Mouse (Mus musculus) neural tube, embryonic 11.5 days (tissue): ENCODE data around the gene Rassf3. TPM values are rescaled to one million over a fixed set of nuclear protein-coding genes. Genes with fewer than 3 reads are reported as not detected.

Experiments used
- ATAC-seq: fragments of 200-750 bp; cut with Nextera tagmentation; 2 replicates; pipeline ENCODE4 v1.8.0; 2017; ENCODE audit warnings: moderate number of reproducible peaks, mild to moderate bottlenecking, moderate TSS enrichment, moderate library complexity; ENCODE audit not compliant: insufficient read depth, low FRiP score, low TSS enrichment
- DNase-seq: peaks from one replicate; pipeline ENCODE4 v3.0.0-alpha.2; 2015; ENCODE audit warnings: low spot score
- H3K27ac ChIP-seq: fragments of 300-500 bp; sonication (generic); 2 replicates; pipeline ENCODE4 v1.5.1; 2014; ENCODE audit warnings: low read depth, mild to moderate bottlenecking, low read length
- H3K27me3 ChIP-seq: fragments of 300-500 bp; sonication (generic); 2 replicates; pipeline ENCODE4 v1.6.1; 2014; ENCODE audit warnings: mild to moderate bottlenecking, low read length, mixed read lengths; ENCODE audit not compliant: control insufficient read depth, insufficient read depth
- H3K36me3 ChIP-seq: fragments of 300-500 bp; sonication (generic); 2 replicates; pipeline ENCODE4 v1.6.1; 2014; ENCODE audit warnings: mild to moderate bottlenecking, low read length, moderate library complexity, mixed read lengths; ENCODE audit not compliant: control insufficient read depth, insufficient read depth
- H3K4me1 ChIP-seq: fragments of 300-500 bp; sonication (generic); 2 replicates; pipeline ENCODE4 v1.6.1; 2014; ENCODE audit warnings: low read length, mixed read lengths; ENCODE audit not compliant: control insufficient read depth, insufficient read depth
- H3K4me2 ChIP-seq: fragments of 300-500 bp; sonication (generic); 2 replicates; pipeline ENCODE4 v1.6.1; 2014; ENCODE audit warnings: low read depth, mild to moderate bottlenecking, moderate library complexity
- H3K4me3 ChIP-seq: fragments of 300-500 bp; sonication (generic); 2 replicates; pipeline ENCODE4 v1.5.1; 2014; ENCODE audit warnings: low read depth, low read length
- H3K9ac ChIP-seq: fragments of 300-500 bp; sonication (generic); 2 replicates; pipeline ENCODE4 v1.6.1; 2014; ENCODE audit warnings: mild to moderate bottlenecking, low read length
- H3K9me3 ChIP-seq: fragments of 300-500 bp; sonication (generic); 2 replicates; pipeline ENCODE4 v1.6.1; 2016; ENCODE audit warnings: low read length; ENCODE audit not compliant: control insufficient read depth
- WGBS: fragments of 180-500 bp; shearing (Covaris S2); extraction: QIAGEN DNeasy Blood & Tissue Kit; methylation state at CpG from one replicate; pipeline ENCODE4 v1.1.7; 2014; 5-methylcytosine and 5-hydroxymethylcytosine counted together
- polyA plus RNA-seq: library from polyadenylated mRNA; unstranded; fragments of >200 nt; fragmentation: Nextera tagmentation; extraction: Ambion mirVana; gene quantifications from 2 replicates; pipeline ENCODE4 v1.2.1, GENCODE M21; 2014

Rassf3 gene
- polyA plus RNA-seq = 10.8 and 10.9 TPM in 2 replicates

DNA sequence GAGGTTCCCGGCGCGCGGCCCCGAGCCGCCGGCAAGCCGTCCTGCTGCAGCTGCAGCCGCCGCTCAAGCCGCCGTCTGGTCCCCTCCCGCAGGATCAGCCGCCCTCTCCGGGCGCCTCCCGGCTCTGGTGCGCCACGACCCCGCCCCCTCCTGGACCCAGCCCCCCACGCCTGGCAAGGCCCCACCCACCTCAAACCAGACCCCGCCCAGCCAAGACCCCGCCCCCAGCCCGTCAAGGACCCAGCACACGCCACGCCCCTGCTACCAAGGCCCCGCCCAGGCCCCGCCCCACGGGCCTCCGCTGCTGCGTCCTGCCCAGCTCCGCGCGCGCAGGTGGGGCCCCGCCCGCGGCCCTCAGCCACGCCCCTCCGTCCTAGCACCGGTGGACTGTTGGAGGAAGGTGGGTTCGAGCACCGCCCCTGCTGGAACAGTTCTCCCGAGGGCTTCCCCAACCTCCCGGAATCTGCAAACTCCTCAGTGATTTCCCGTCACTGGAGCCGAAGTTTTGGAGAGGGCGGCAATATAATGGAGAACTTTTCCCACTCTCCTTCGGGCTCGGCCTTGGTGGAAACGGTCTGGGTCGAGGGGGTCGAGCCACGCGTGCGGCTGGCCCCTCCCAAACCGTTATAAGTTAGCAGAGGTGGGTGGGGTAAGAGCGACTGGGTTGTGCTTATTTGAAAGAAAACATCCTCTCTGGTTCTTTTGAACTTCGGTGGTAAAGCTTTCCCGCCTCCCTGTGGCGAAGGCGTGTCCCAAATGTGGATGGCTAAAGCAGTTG, at the start of gene Rassf3:
Gene Rassf3 (minus strand): TSS at position 158 of the 778 bp plus-strand sequence.
- DNase-seq (peak; percentile 96), ATAC-seq (peak; percentile 95)
- 2% methylated on average over 42 of the region's 62 CpGs for WGBS
- Histone ChIP-seq H3K9me3 (no peaks in the 10 kb centered on the region), H3K27me3 (no peaks in the 10 kb centered on the region), H3K36me3 (no peaks in the 10 kb centered on the region), H3K27ac (peak within 1 kb of the TSS; percentile 71), H3K4me3 (peak within 1 kb of the TSS; percentile 65), H3K4me1 (peaks cover 10% of the 10 kb centered on the region; the same call in 1 of the 2 replicates), H3K4me2 (peak within 1 kb of the TSS; percentile 65), H3K9ac (peak within 1 kb of the TSS; percentile 66)

DNA sequence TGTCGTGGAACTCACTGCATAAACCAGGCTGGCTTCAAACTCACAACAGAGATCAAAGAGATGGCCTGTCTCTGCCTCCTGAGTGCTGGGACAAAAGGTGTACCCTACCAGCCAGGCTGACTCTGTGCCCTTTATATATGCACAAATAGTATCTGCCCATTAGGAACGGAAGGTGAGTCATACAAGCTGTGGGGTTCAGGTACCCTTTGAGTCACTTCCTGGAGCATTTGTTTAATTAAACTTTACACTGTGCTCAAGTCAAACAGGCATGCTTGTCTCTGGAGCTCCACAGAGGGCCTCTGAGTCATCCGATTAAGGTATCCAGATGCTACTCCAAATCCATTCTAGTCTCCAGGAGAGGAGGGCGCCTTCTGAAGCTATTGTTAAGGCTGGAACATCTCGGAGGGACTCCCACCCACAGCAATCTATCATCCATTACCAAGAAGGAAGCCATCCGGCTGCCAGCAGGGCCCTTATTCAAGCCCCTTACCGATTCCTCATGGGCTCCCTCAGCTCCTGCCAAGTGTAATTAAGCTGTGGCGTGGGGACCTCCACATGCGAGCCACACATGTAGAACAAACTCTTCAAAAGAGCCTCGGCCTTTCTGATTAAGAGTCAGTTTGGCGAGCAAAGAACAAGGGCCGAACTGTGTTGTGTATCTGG, 44.9 kb upstream of the Rassf3 start:
- ATAC-seq = no peak
- DNase-seq = peak; percentile 36
- Histone ChIP-seq H3K36me3 (no peaks in the 10 kb centered on the region), H3K4me3 (no peak overlapping the region), H3K27ac (no peak overlapping the region), H3K4me2 (no peak overlapping the region), H3K4me1 (peaks cover 7% of the 10 kb centered on the region), H3K9ac (no peak overlapping the region), H3K27me3 (no peaks in the 10 kb centered on the region), H3K9me3 (no peaks in the 10 kb centered on the region)
- WGBS = 18% methylated on average over 12 of the region's 12 CpGs

GRCm38 (mm10) chr10:121519710-121520109, 43.6 kb upstream of the Rassf3 start:
- ATAC-seq (no peak), DNase-seq (no peak)
- Histone ChIP-seq H3K4me1 (peaks cover 7% of the 10 kb centered on the region), H3K9ac (no peak overlapping the region), H3K4me3 (no peak overlapping the region), H3K4me2 (no peak overlapping the region), H3K36me3 (no peaks in the 10 kb centered on the region), H3K27ac (no peak overlapping the region), H3K9me3 (no peaks in the 10 kb centered on the region), H3K27me3 (no peaks in the 10 kb centered on the region)
- WGBS = 63% methylated on average over 2 of the region's 2 CpGs

DNA sequence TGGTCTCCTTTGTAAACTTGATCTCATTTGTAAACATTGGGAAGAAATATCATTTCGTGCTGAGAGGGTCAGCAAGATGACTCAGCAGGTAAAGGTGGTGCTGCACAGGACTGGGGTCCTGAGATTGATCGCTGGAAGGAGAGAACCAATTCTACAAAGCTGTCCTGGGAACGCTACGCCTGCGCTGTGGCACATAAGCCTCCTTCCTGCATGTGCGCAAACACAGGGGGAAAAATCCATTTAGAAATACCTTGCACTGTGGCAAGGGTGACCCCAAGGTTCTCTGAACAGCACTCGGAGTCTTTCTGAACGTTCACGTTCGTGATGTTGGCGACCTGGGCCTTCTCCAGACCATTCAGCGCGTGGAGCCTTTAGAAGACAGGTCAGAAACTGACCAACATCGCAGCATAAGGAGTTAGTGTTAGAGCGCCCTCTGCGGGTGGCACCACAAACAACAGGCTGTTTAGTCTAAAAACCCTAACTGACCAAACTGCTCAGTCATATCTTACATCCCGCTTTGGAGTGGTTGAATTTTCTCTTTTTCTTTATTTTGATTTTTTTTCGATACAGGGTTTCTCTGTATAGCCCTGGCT, 40.0 kb upstream of the Rassf3 start:
- 30% methylated on average over 18 of the region's 18 CpGs for WGBS
- no peak overlapping the region for H3K27ac ChIP-seq
- no peaks in the 10 kb centered on the region for H3K9me3 ChIP-seq
- H3K4me1 ChIP-seq = peaks cover 1% of the 10 kb centered on the region
- no peak overlapping the region for H3K4me3 ChIP-seq
- H3K36me3 ChIP-seq = no peaks in the 10 kb centered on the region
- H3K4me2 ChIP-seq = no peak overlapping the region
- H3K9ac ChIP-seq = no peak overlapping the region
- DNase-seq (peak; percentile 87), ATAC-seq (peak; percentile 54; the same call in 1 of the 2 replicates)
- no peaks in the 10 kb centered on the region for H3K27me3 ChIP-seq

GRCm38 (mm10) chr10:121509751-121510643, 33.9 kb upstream of the Rassf3 start:
- H3K4me2 ChIP-seq = peak overlapping the region; percentile 7; the same call in 1 of the 2 replicates
- no peak overlapping the region for H3K9ac ChIP-seq
- H3K4me3 ChIP-seq = no peak overlapping the region
- no peaks in the 10 kb centered on the region for H3K27me3 ChIP-seq
- no peak overlapping the region for H3K27ac ChIP-seq
- no peaks in the 10 kb centered on the region for H3K36me3 ChIP-seq
- 0 out of 2 replicates have a peak, but pooled peaks cover 9% of the 10 kb centered on the region for H3K4me1 ChIP-seq
- ATAC-seq (peak; percentile 58), DNase-seq (peak; percentile 76)
- WGBS = 25% methylated on average over 24 of the region's 24 CpGs
- no peaks in the 10 kb centered on the region for H3K9me3 ChIP-seq

DNA sequence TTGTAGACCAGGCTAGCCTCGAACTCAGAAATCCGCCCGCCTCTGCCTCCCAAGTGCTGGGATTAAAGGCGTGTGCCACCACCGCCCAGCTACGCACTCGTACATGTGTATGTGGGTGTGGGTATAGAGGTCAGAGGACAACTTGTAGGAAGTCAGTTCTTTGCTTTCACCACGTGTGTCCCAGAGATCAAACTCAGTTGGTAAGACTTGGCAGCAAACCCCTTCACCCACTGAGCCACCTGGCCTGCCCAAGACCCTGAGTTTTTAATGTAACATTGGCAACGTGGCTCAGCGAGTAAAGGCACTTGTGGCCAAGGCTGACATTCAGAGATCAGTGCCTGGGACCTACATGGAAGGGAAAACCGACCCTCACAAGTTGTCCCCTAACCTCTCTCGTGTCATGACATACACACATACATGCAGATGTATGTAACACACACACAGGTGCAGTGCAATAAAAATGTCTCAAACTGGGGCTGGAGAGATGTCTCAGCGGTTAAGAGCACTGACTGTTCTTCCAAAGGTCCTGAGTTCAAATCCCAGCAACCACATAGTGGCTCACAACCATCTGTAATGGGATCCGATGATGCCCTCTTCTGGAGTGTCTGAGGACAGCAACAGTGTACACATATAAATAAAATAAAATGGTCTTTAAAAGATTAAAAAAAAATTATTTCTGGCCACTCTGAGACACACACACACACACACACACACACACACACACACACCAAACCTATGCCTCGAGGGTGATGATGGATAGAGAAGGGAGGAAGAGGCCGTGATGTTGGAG, 31.8 kb upstream of the Rassf3 start:
- WGBS = 89% methylated on average over 16 of the region's 16 CpGs

GRCm38 (mm10) chr10:121506731-121507583, 30.8 kb upstream of the Rassf3 start:
- 34% methylated on average over 29 of the region's 29 CpGs for WGBS
- no peaks in the 10 kb centered on the region for H3K9me3 ChIP-seq
- ATAC-seq (peak; percentile 51), DNase-seq (peak; percentile 71)
- H3K4me3 ChIP-seq = no peak overlapping the region
- H3K27ac ChIP-seq = peak overlapping the region; percentile 63
- no peaks in the 10 kb centered on the region for H3K27me3 ChIP-seq
- no peak overlapping the region for H3K4me2 ChIP-seq
- H3K9ac ChIP-seq = no peak overlapping the region
- 0 out of 2 replicates have a peak, but pooled peaks cover 9% of the 10 kb centered on the region for H3K4me1 ChIP-seq
- no peaks in the 10 kb centered on the region for H3K36me3 ChIP-seq

More for the DNA sequence above, 31.8 kb upstream of the Rassf3 start:
- H3K4me1 ChIP-seq = 0 out of 2 replicates have a peak, but pooled peaks cover 9% of the 10 kb centered on the region
- no peaks in the 10 kb centered on the region for H3K9me3 ChIP-seq
- H3K27ac ChIP-seq = no peak overlapping the region
- DNase-seq (no peak), ATAC-seq (no peak)
- no peaks in the 10 kb centered on the region for H3K27me3 ChIP-seq
- H3K36me3 ChIP-seq = no peaks in the 10 kb centered on the region
- no peak overlapping the region for H3K9ac ChIP-seq
- no peak overlapping the region for H3K4me3 ChIP-seq
- no peak overlapping the region for H3K4me2 ChIP-seq
